Mouse (Mus musculus) midbrain, embryonic 11.5 days (tissue): Measurements from ENCODE around the gene Dok7. TPM values are rescaled to one million over a fixed set of nuclear protein-coding genes. Genes with fewer than 3 reads are reported as not detected.
A peak's percentile ranks its signal among the peaks of the same experiment; 100 is the strongest.

Experiments
- ATAC-seq: fragments of 200-750 bp; cut with Nextera tagmentation; 2 replicates; pipeline ENCODE4 v1.8.0; 2017; ENCODE audit warnings: moderate TSS enrichment, moderate library complexity; ENCODE audit not compliant: low FRiP score
- DNase-seq: peaks from one replicate; pipeline ENCODE4 v3.0.0; 2015; ENCODE audit warnings: low spot score; ENCODE audit errors: missing footprints
- H3K27ac ChIP-seq: fragments of 300-500 bp; sonication (generic); 2 replicates; pipeline ENCODE4 v1.5.1; 2014; ENCODE audit warnings: low read depth, low read length
- H3K27me3 ChIP-seq: fragments of 300-500 bp; sonication (generic); 2 replicates; pipeline ENCODE4 v1.6.1; 2014; ENCODE audit warnings: mild to moderate bottlenecking, low read length, moderate library complexity, mixed read lengths; ENCODE audit not compliant: control insufficient read depth, insufficient read depth
- H3K36me3 ChIP-seq: fragments of 300-500 bp; sonication (generic); 2 replicates; pipeline ENCODE4 v1.6.1; 2014; ENCODE audit warnings: mild to moderate bottlenecking, low read length, moderate library complexity, mixed read lengths; ENCODE audit not compliant: control insufficient read depth, insufficient read depth
- H3K4me1 ChIP-seq: fragments of 300-500 bp; sonication (generic); 2 replicates; pipeline ENCODE4 v1.6.1; 2014; ENCODE audit warnings: low read length; ENCODE audit not compliant: control insufficient read depth, insufficient read depth
- H3K4me2 ChIP-seq: fragments of 300-500 bp; sonication (generic); 2 replicates; pipeline ENCODE4 v1.6.1; 2014; ENCODE audit warnings: mild to moderate bottlenecking, moderate library complexity
- H3K4me3 ChIP-seq: fragments of 300-500 bp; sonication (generic); 2 replicates; pipeline ENCODE4 v1.5.1; 2014; ENCODE audit warnings: low read depth, low read length
- H3K9ac ChIP-seq: fragments of 300-500 bp; sonication (generic); 2 replicates; pipeline ENCODE4 v1.6.1; 2014; ENCODE audit warnings: low read length
- H3K9me3 ChIP-seq: fragments of 300-500 bp; sonication (generic); 2 replicates; pipeline ENCODE4 v1.6.1; 2016; ENCODE audit warnings: low read length; ENCODE audit not compliant: control insufficient read depth
- WGBS: fragments of 180-500 bp; shearing (Covaris S2); extraction: QIAGEN DNeasy Blood & Tissue Kit; methylation state at CpG from one replicate; pipeline ENCODE4 v1.1.7; 2014; 5-methylcytosine and 5-hydroxymethylcytosine counted together
- microRNA-seq: library from miRNA; unstranded; fragments of <30 nt; microRNA quantifications from one replicate; pipeline ENCODE4, GENCODE M21; 2017
- polyA plus RNA-seq: library from polyadenylated mRNA; unstranded; fragments of >200 nt; fragmentation: Nextera tagmentation; extraction: Ambion mirVana; gene quantifications from 2 replicates; pipeline ENCODE4 v1.2.1, GENCODE M21; 2014

The Dok7 gene
- polyA plus RNA-seq, 1 experiment from 2014 or later = 0.10 TPM

- DNase-seq (no peak), ATAC-seq (no peak)
- Histone ChIP-seq H3K9me3 (no peaks in the 10 kb centered on the region), H3K4me1 (peaks cover 2% of the 10 kb centered on the region; the same call in 1 of the 2 replicates), H3K4me2 (no peak overlapping the region), H3K9ac (no peak overlapping the region), H3K4me3 (no peak overlapping the region), H3K27ac (no peak overlapping the region), H3K36me3 (no peaks in the 10 kb centered on the region), H3K27me3 (no peaks in the 10 kb centered on the region)
- WGBS = 78% methylated on average over 5 of the region's 5 CpGs
Measured at GRCm38 (mm10) chr5:35135903-35136302, 79.3 kb downstream of the Dok7 start.

Small RNA genes lying within 50 kb of the gene (microRNA-seq; reads per million reads assigned to microRNA genes)
- gene Mir3097 = 12.7 reads per million, percentile 32 among the genes with 10 or more reads in this experiment

Other genes with a start within 250 kb of the Dok7 start
- gene Msantd1, start 148.8 kb upstream of the Dok7 start, polyA plus RNA-seq = 1.3 and 1.6 TPM in 2 replicates
- 47.5 and 49.0 TPM in 2 replicates for gene Rgs12, start 107.3 kb upstream of the Dok7 start, polyA plus RNA-seq
- gene Hgfac, start 15.3 kb upstream of the Dok7 start, polyA plus RNA-seq = 0.26 and 0.69 TPM in 2 replicates
- gene Lrpap1, start 49.0 kb downstream of the Dok7 start, polyA plus RNA-seq = 95.5 and 105 TPM in 2 replicates
- gene Adra2c, start 221.6 kb downstream of the Dok7 start, polyA plus RNA-seq = 0.05 TPM in 1 of 2 replicates, not detected in the other